Mouse (Mus musculus): ENCODE results near the gene Nop10.
A peak's percentile ranks its signal among the peaks of the same experiment; 100 is the strongest.
"Not testable (repeated sequence)": the region's sequence is repeated elsewhere in the genome, so short reads cannot be mapped to it uniquely, and the experiment has no call there.

Nop10 gene

DNA sequence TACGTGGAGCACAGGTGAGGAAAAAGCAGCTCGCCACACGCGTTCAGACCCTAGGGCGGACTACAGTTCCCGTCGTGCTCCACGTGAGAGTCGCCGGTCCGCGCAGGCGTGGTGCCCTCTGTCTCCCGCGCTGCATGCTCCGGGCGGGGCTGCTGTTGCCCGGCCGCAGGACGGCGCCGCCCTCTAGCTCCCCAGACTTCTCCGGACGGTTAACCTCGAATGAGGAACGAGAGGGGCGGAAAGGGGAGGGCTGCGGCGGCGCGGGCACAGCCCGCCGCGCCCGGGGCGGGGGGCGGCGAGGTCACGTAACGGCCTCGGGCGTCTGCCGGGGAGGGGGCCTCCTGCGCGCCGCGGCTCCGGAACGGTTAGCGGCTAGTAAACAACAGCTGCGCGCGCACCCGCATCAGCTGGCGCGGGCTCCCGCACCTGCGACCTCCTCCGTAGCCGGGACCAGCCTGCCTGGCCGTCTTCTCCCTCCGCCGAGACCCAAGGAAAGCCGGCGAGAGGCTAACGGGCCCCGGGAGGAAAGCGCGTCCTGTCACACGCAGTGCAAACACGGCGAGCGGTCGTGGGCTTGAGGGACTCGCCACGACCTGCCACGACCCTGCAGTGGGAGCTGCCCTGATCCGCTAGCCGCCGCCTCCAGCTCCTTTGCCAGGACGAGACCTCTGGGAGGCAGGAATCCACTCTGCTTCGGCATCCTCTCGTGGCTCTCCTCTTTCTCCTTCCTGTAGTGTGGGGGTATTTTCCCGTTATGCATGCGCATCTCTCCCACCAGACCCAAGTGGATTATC is 3.9 kb downstream of the Nop10 start, which contains the start of gene Slc12a6:
TSS of gene Slc12a6 (plus strand) at position 378 of the 794 bp plus-strand sequence.
- DNase-seq (ENCODE audit: low spot score in 2 of 2), result peak; percentile 89

DNA sequence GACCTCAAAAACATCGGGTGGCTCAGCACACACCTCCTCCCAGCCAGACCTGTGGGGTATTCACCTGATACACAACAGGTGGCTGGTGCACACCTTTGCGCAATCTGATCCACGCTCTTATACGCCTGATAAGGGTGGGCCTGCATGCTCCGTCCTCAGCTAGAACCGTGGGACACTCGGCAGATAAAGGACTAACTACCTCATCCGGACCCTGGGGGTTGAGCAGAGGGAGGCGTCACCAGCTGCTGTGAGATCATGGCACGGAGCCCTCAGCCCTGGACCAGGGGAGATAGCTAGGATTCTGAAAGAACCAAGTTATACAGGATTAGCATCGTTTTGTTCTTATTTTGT is 4.5 kb downstream of the Nop10 start, which contains the start of gene Gm21985:
TSS of gene Gm21985 (plus strand) at position 73 of the 351 bp plus-strand sequence.
- DNase-seq (ENCODE audit: low spot score in 2 of 2), result no peak

DNA sequence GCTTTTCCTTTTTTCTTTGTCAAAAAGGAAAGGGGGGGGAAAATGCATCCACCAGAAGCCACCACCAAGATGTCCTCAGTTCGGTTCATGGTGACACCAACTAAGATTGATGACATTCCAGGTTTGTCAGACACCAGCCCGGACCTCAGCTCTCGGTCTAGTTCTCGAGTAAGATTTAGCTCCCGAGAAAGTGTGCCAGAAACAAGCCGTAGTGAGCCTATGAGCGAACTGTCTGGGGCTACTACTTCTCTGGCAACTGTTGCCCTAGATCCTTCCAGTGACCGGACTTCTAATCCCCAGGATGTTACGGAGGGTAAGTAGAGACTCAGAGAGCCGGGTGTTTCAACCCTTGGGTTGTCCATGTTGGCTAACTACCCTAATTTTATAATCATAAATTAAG is 5.1 kb downstream of the Nop10 start:
- no peak for DNase-seq (ENCODE audit: low spot score in 2 of 2)

DNA sequence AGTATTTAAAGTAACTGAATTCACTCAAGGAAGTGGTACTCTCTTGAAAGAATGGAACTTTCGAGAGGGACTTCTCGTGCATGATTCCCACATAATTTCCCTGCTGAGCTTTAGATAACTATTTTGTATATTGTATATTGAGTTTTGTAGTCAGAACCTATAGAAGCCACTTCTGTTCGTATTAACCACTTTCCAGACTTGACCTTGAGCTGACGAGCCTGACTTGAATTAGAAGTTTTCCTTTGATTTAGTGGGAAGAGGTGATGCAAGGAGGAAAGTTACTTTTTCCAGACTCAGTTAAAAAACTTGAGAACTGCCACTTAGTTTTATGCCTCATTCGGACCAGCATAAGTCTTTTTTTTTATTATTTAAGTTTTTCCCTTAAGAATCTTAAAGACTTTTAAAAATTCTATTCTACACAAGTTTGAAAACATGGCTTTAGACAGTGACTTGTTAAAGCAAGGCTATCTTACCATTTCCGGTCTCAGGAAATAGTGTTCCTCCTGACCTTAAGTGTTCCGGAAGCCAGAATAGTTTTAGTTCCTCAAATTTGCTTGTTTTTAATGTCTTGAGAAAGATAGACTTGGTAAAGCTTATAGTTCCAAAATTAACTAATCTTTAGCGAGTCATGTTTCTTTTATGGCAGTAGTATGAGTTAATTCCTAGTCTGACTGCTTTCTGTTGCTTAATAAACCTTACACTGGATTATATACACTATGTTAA is 6.0 kb downstream of the Nop10 start:
- no peak for DNase-seq (ENCODE audit: low spot score in 2 of 2)

DNA sequence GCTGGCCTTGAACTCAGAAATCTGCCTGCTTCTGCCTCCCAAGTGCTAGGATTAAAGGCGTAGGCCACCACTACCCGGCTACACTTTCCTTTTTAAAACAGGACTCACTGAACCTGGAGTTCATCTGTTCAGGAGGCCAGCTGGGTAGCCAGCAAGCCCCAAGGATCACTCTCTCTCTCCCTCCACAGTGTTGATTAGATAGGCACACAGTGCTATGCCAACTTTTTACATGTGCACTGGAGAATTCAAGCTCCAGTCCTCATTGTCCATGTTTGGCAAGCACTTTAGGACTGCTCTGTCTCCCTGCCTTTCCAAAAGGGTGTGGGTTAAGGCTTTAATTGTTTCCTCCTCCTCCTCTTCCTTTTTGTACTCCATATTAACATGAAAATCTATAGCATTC is 8.3 kb downstream of the Nop10 start:
- no peak for DNase-seq (ENCODE audit: low spot score in 2 of 2)

DNA sequence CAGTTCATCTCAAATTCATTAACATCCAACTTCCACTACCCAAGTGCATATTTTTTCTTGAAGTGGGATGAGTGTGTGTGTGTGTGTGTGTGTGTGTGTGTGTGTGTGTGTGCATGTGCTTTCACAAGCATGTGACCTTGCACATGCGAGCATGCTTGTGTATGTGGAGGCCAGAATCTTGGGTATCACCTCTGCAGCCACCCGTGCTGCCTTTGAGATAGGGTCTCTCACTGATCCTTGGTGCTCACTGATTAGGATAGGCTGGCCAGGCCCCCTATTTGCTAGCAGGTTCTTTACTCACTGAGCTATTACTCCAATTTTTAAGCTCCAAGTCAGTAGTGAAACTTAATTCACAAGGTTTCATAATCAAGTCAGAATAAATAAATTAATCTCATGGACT is 11.2 kb downstream of the Nop10 start:
- no peak for DNase-seq (ENCODE audit: low spot score in 2 of 2)

DNA sequence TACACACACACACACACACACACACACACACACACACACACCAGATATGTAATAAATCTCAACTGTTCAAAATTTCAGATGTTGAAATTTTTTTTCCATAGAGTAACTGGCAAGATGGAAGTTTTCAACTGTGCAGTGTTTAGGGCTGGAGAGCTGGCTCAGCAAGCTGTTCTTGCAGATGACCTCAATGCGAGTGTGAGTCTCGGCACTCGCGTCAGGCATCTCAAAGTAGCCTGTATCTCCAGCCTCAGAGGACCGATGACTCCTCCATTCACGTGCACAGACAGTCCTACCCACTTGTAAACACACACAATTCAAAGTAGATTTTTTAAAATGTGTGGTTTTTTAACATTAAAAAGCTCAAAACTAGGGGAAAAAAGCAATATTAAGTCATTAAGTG is 11.7 kb downstream of the Nop10 start:
- DNase-seq (ENCODE audit: low spot score in 2 of 2), result no peak

DNA sequence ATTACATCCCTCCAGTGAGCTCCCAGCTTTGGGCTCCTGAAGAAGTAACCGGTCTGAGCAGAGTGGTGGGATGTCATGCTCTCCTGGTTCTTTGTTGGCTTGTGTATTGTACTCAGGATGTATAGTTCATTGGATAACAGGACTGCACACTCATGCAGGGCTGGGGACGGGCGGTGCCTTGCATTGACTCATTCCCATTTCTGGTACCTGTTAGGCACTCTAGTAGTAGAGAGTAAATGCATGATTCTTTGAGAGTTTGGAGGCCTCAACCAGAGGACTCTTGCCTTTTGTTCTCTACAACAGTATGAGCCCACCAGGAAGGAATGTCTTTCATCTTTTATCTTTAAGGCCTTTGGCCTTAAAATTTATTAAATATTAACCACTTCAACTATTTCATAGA is 15.1 kb downstream of the Nop10 start:
- no peak for DNase-seq (ENCODE audit: low spot score in 2 of 2)

DNA sequence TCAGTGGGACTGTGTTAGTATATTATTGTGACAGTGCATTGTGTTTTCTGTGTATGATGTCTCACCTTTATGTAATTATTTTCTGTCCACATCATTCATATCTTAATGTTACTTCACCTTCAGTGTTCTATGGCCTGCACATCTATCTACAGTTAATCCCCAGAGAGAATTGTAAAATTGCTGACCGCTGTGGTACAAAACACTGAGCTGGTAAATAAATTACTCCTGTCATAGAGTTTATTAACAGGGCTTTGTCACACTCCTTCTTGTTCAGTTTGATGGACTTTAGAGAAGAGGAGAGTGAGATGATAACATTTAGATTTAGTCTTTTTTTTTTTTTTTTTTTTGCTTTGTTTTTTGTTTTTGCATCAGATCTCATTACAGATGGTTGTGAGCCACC is 21.1 kb downstream of the Nop10 start:
- DNase-seq (ENCODE audit: low spot score in 2 of 2), result no peak

DNA sequence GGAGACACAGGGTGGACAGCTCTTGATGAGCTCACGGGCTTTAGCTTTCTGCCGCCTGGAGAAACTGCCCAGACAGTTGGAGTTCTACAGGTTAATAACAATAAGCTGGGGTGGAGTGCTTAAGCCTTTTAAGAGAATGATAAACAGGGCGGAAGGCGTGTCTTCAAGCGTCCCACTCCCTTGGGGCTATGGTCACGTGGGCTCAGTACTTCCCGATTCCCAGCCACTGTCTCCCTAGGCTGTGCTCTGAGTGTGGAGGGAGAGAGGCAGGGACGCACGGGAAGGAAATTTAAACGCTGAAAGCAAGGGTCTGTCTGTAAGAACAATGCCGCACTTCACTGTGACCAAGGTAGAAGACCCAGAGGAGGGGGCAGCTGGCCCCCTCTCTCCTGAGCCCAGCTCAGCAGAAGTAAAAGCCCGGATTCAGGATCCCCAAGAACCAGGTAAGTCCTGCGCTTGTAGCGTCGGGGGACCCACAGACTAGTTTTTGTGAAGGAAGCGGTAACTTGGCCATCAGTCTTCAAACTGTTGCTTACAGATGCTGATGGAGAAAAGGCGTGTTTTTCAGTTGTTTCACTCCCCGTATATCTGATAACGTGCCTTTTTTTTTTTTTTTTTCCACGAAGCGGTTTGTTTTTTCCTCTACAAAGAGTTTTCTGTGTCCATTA is 22.8 kb downstream of the Nop10 start:
- no peak for DNase-seq (ENCODE audit: low spot score in 2 of 2)

DNA sequence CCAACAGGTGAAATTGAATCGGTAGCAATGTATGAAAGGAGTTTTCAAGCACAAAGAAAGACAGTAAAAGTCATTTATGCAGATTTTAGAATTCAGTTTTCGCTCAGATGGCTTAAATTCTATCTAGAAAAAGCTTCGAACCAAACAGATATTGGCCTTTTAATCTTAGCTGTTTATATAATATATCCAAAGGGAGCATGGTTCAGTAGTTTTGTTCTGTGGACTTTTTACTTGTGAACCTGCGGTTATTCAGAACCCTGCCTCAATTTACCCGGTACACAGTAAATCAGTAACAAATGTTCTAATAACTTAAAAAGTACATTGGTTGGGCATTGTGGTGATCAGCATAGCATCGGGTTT is 23.3 kb downstream of the Nop10 start:
- no peak for DNase-seq (ENCODE audit: low spot score in 2 of 2)

DNA sequence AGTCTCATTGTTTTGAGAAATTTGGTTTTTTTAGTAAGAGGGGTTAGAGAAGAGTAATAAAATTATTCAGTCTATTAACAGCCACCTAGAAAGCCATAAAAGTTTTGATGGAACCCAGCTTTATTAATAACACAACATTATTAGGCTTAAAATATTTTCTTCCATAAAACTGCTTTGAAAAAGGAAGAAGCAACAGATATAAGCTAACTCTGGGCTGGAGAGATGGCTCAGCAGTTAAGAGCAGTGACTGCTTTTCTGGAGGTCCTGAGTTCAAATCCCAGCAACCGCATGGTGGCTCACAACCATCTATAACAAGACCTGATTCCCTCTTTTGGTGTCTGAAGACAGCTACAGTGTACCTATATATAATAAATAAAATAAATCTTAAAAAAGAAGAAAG is 24.3 kb downstream of the Nop10 start:
- DNase-seq (ENCODE audit: low spot score in 2 of 2), result not testable (repeated sequence)

DNA sequence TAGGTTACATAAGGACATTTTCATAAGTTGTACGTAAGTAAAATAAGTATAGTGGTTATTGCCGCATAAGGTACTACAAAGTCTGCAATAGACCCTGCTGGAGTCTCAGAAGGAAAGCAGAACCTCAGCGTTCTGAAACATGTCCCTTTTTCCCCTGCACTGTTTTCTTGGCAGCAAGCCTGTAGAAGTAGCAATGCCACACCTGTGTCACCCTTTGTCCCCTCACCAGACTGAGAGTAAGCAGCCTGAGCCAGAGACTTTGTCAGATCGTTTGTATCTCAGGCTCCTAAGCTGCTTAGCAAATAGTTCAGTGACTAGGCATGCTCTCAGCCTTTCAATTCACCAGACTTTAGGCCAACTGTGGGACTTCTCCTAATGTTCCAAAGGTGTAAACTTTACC is 25.3 kb downstream of the Nop10 start:
- no peak for DNase-seq (ENCODE audit: low spot score in 2 of 2)

DNA sequence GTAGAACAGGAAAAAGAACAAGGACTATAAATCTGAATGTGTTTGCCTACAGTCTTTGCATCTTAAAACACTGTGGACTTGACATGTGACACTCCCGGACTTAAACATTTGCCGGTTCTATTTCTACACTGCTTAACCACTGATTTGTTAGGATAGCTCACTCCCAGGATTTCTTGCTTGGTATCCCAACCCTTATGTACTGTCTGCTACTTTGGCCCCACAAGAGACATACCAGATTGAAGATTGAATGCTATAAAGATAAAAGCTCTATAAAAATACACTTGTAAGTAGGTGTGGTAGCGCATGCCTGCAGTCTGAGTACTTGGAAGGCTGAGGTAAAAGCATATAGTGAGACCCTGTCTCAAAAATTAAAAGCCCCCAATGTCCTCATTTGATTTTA is 27.8 kb downstream of the Nop10 start:
- no peak for DNase-seq (ENCODE audit: low spot score in 2 of 2)

DNA sequence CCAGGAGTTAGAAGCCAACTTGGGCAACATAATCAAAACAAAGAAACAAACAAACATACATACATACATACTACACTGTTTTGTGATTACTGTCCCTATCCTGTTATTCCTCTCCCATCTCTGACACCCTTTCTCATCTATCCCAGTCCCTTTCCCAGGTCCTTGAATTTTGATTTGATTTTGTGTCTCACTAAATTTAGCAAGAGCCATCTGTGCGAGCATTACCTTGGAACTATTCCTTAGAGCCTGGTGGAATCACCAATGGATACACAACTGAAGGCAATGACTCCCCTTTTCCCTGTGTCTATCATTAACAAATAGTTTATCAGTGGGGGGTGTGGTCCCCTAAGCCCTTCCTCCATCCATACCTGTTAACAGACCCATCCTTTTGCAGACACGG is 31.1 kb downstream of the Nop10 start:
- no peak for DNase-seq (ENCODE audit: low spot score in 2 of 2)

DNA sequence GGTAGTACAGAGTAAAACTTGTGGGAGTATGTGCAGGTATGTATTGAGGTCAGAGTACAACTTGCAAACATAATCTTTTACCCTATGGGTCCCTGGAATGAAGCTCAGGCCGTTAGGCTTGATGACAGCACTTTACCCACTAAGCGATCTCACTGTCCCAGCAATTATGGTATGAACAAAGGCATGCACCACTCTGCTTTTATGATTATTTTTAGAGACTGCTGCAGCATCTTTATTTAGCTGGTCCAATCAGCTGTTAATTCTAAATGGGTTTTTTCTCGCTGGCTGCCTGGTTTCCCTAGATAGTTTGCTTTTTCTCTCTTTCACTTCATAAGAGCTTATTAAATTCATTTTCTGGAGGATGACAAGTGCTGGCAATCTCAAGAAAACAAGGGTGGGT is 34.5 kb downstream of the Nop10 start:
- no peak for DNase-seq (ENCODE audit: low spot score in 2 of 2)

DNA sequence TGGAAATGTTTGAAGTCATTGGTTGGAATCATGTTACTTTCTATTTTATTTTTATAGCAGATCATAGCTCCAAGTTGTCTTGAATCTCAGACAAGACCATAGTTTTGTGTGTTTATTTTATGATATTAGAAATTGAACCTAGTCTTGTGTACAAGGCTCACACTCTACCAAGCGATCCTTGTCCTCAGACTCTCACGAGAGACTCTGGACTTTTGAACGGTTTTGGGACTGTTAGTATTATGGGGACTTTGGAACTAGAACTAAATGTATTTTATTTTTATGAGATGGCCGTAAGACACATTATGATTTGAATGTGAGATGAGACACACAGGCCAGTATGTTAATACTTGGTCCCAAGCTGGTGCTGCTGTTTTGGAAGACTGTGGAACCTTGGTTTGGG is 36.5 kb downstream of the Nop10 start:
- DNase-seq (ENCODE audit: low spot score in 2 of 2), result no peak

DNA sequence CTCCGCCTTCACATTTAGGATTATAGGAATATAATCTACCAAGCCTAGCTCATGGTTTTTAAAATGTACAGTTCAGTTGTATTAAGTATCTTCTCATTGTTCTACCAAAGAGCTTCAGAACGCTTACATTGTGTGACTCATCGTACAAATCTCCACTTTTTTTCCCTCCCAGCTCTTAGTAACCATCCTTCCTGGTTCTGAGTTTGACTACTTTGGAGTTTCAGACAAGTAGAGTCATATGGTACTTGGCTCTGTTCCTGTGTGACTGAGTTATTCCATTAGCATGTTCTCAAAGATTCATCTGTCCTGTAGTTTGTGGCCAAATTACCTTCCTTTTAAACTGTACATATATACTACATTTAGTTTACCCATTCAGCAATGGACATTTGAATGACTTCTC is 46.9 kb downstream of the Nop10 start:
- DNase-seq (ENCODE audit: low spot score in 2 of 2), result no peak

DNA sequence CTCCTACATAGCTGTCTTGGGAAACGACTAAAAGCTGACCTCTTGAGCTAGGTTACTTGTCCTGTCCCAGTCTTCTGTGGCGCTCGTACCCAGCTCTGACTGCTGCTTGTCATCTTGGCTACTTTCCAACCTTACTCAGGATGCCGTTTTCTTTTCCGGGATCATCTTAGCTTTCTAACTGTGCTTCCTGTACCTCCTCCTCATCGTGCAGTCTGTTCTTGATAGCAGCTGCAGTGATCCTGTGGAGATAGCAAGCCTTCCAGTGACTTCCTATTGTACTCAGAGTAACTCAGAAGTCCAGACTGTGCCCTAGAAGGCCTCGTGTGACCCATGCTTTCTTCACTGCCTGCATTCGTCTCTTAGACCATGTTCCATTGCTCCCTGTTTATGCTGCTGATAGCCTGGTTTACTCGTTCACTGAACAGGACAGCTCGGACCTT is 47.5 kb downstream of the Nop10 start:
- no peak for DNase-seq (ENCODE audit: low spot score in 2 of 2)

Data from right cerebral cortex, postnatal 36 days (tissue).